Mouse (Mus musculus): ENCODE measurements around the gene Minpp1.
A peak's percentile ranks its signal among the peaks of the same experiment; 100 is the strongest.

Gene Minpp1

DNA sequence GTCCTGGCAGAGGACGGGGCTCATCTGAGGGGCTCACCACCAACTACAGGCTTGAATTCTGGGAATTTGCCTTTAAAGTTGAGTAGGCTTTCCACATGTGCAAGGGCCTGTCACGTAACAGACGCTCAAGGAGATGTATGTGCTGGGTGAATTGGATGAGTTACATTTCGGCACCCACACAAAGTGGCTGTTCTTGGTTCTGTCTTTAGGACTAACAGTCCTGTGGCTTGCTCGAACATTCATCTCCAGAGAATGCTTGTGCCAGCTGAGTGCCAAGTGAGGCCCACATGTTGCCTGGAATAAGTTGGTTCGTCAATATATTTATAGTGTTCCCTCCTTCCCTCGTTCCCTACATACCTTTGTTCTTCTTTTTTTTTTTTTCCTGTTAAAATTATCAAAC is 44.7 kb downstream of the Minpp1 start:
- DNase-seq, result peak; percentile 32

DNA sequence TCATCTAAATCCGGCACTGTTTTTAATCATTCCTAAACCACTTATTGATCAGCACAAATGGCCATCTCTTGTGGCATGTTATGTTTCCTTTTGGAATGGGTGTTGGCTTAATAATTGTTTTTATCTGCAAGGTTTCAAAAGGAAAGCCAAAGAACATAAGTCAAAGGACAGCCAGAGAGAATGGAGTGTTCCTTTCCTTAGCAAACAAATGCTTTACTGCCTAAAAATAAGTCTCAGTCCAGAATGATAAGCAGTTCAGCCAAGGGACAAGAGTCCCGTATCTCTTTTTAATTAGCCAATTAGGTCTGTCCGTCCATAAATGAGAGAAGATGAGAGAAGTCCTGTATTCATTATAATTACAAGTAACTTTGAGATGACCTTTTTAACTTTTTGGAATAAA is 46.8 kb downstream of the Minpp1 start:
- DNase-seq, result no peak

DNA sequence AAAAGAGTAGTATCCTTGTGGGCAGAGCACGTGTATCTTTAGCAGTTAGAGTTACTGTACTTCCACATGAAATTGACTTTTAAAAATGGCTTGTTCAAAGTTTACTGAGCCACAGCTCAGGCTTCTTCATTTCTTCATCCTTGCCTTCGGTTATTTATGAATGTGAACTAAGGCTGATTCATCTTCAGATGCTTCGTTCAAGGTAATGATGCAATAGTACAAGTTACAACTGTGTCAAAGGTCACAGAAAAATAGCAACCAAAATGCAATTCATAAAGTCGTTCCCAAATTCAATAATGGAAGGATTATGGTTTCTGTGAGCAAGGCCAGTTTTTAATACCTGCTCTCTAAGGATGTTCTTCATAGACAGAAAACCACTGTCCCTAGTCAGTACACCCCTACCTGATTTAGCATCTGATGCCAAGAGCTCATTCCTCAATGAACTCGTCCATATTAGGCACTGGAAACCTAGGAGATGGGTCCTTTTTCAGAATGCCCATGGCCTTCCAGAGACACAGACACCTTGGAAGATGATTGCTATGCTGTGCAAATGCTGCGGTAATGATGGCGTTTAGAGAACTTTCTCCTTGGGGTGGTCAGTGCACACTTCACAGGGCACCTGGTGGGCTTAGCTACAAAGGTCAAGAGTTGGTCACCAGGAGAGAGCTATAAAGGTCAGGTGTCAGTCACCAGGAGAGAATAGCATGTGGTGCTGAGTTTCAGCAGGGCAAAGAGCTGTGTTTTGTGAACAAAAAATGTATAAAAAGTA is 47.4 kb downstream of the Minpp1 start:
- DNase-seq, result no peak

DNA sequence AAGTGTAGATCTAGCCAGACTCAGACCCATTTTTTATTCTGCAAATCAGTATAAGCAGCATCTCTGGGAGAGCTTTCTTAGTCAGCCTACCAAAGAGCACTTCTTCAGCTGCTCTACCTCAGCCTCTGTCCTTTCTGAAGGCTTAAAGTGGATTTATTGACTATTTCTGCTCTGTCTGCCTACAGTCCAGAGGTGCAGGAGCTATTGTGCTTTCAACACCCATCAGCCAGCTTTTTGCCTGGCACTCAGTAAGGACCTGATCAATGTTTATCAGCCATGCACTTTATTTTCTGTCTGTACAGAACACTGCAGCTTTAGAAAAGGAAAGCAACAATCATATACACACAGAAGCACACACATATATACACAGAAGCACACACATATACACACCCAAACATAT is 49.3 kb downstream of the Minpp1 start:
- no peak for DNase-seq

DNA sequence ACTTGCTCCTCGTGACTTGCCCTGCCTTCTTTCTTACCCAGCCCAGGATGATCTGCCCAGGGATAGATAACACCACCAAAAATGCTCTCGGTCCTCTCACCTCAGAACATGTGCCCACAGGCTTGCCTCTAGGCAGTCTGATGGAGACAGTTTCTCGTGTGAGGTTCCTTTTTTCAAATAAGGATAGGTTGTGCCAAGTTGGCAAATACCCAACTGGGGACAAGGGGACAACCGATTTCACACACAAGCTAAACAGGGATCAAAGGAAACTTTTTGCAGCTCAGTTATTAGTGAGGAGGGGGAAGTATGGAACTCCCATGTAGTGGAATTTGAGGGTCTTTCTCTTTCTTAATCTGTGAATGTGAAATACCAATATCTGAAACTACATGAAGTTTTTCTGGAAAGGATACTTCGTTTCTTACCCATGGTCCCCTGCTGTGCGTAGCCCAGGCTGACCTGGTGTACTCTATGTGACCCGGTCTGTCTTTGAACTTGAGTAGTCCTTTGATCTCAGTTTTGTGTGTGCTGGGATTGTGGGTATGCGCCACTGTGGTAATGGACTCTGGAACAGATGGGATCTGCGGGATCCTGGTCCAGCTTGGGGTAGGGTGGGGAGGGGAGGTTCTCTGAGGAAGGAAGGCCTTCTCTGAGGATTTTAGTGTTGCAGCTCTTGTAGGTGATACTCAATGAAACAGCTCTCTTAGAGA is 57.4 kb downstream of the Minpp1 start:
- DNase-seq, result no peak

DNA sequence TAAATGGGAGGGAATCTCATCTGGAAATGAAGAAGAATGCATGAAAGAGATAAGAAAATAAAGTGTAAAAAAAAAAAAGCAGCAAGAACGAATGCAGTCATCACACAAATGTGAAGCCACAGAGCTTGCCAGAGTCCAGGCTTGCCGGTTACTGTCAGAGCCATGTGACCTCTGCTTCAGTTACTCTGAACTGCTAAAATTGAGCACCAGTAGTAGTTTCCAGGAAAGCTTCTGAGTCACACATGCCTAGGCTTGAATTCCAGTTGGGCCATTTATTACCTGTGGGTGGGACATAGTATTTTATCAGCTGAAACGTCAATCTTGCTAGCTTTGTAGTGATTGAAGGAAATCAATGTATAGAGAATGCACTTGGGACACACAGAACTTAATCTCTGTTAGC is 61.8 kb downstream of the Minpp1 start:
- no peak for DNase-seq

DNA sequence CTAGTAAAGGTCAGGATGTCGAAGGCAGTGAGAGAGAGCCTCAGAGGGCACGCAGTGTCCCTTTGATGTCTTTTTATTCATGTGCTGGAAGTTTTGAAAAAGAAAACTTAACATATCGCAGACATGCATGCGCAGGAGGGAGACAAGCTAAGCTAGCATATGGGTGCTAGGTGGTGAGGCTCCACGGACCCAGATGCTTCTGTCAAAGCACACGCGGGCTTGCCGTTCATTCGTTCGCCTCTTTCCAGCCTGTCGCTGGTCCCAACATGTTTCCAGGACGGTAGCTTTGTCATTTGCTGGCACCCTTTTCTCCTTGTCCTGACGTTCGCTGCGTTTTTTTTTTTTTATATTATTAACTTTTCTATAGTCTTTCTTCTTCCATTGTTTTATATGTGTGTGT is 62.6 kb downstream of the Minpp1 start:
- DNase-seq, result peak; percentile 13

DNA sequence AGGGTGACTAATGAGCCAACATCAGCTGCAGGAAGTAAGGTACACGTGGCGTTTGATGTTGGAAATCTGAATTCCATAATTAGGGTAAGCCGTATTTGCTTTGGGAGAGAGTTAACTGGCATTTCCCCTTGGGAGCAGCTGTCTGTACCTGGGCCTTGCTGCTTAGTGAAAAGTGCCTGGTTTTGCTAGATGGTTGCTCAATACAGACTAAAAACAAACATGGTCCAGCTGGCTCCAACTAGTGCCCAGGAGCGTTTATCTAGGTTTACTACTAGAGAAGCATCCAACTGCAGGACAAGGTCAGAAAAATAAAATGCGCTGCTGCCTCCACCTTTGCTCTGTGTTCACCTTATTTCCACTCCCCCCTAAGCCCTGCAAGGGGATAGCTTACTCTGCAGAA is 64.9 kb downstream of the Minpp1 start:
- no peak for DNase-seq

DNA sequence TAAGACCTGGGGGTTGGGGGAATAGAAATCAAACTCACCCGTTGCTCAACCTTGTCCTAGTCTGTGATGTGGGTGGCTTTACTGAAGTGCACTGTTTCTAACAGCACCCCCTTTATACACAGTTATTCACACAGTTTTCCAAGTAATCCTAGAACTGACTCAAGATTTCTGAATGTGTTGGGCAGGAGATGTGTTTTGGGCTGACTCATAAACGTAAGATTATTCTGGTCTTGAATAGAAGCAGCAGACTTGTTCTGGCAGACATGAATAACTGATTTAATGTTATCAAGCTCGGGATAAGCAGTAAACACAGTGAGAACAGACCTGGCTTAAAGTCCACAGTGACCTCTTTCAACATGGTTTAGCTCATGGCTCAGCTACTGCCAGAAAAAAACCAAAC is 65.9 kb downstream of the Minpp1 start:
- DNase-seq, result no peak

DNA sequence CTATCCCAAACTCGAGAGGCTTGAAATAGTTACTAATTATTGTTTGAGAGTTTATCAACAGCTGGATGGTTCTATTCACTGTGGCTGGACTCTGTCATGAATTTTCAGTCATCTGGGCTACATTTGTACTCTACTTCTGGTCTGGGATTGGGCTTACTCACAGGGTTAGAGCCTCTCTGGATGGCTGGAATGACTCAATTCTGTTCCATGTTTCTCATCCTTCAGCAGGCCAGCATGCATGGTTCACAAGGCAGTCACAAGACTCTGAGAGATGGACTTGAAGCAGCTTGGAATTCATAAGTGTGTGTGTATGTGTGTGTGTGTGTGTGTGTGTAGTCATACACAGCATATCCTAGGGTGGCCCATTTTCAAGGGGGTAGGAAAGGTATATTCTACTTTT is 66.5 kb downstream of the Minpp1 start:
- DNase-seq, result no peak

DNA sequence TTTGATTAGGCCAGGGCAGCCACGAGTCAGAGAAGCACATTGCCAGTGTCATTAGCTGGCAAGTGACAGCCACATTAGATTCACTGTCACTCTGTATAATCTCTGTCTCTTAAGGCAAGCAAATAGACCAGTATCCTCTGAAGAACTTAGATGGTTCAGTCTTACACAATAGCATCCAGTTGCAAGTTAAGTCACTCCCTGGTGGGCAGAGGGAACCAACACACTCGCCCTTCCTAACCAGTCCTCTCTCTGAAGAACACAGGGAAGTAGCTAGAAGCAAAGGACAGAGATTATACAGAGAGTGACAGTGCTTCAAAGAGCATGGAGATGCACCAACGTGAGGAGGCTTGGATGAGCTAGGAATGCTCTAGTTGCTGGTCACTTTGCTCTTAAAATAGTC is 67.7 kb downstream of the Minpp1 start:
- DNase-seq, result no peak

DNA sequence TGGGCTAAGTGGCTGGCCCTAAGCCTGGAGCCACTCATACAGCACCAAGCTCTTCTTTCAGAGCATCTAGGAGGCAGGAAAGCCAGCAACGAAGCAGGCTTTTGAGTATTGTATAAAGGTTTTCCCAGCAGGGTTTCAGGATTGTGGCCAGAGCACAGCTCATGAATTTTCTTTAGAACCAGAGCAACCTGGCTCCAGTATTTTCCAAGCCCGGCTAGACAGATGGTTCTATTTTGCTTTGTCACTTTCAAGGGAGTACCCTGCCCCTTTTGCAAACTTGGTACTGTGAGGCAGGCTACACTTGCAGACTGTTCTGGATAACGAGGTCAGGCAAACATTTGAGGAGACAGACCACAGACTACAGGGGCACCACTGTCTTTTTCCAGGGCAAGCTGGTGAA is 69.7 kb downstream of the Minpp1 start:
- DNase-seq, result peak; percentile 18

All from layer of hippocampus, adult 9-11 months (tissue).